Mouse (Mus musculus): Measurements from ENCODE around the gene Hnrnpa2b1. TPM values are rescaled to one million over a fixed set of nuclear protein-coding genes. Genes with fewer than 3 reads are reported as not detected.

Gene Hnrnpa2b1
- total and polyA plus RNA-seq, 2 experiments from 2014 or later = 199 to 746 TPM

GRCm38 (mm10) chr6:51456198-51456597, 13.5 kb downstream of the Hnrnpa2b1 start:
- no peak overlapping the region for H3K4me2 ChIP-seq (ENCODE audit: low read depth, low read length, poor library complexity, severe bottlenecking)
- H3K9me3 ChIP-seq (ENCODE audit: low read length) = no peaks in the 10 kb centered on the region
- 73% methylated on average over 1 of the region's 1 CpGs for WGBS
- H3K4me3 ChIP-seq (ENCODE audit: low read depth, low read length) = no peak overlapping the region
- no peak overlapping the region for H3K27ac ChIP-seq (ENCODE audit: low read depth, low read length)
- TF ChIP-seq CTCF (IDR thresholded peaks at IDR 0.05) = no peak
- H3K36me3 ChIP-seq (ENCODE audit: insufficient read depth, low read length) = peaks cover 15% of the 10 kb centered on the region
- H3K4me1 ChIP-seq (ENCODE audit: insufficient read depth, low read length) = no peaks in the 10 kb centered on the region
- DNase-seq (ENCODE audit: low spot score) (no peak), ATAC-seq (ENCODE audit: low FRiP score) (no peak)
- no peak overlapping the region for H3K9ac ChIP-seq (replicated peaks; ENCODE audit: low read length, poor library complexity, severe bottlenecking)
- no peaks in the 10 kb centered on the region for H3K27me3 ChIP-seq (ENCODE audit: insufficient read depth, low read length)

GRCm38 (mm10) chr6:51454949-51455348, 14.7 kb downstream of the Hnrnpa2b1 start:
- ATAC-seq (ENCODE audit: low FRiP score) (no peak), DNase-seq (ENCODE audit: low spot score) (no peak)
- no peaks in the 10 kb centered on the region for H3K4me1 ChIP-seq (ENCODE audit: insufficient read depth, low read length)
- TF ChIP-seq CTCF (IDR thresholded peaks at IDR 0.05) = no peak
- no peak overlapping the region for H3K4me2 ChIP-seq (ENCODE audit: low read depth, low read length, poor library complexity, severe bottlenecking)
- H3K9ac ChIP-seq (replicated peaks; ENCODE audit: low read length, poor library complexity, severe bottlenecking) = no peak overlapping the region
- no peak overlapping the region for H3K27ac ChIP-seq (ENCODE audit: low read depth, low read length)
- no peak overlapping the region for H3K4me3 ChIP-seq (ENCODE audit: low read depth, low read length)
- no peaks in the 10 kb centered on the region for H3K9me3 ChIP-seq (ENCODE audit: low read length)
- peaks cover 6% of the 10 kb centered on the region; the same call in 1 of the 2 replicates for H3K36me3 ChIP-seq (ENCODE audit: insufficient read depth, low read length)
- H3K27me3 ChIP-seq (ENCODE audit: insufficient read depth, low read length) = no peaks in the 10 kb centered on the region
- 65% methylated on average over 3 of the region's 3 CpGs for WGBS

GRCm38 (mm10) chr6:51452927-51453503, 16.7 kb downstream of the Hnrnpa2b1 start:
- TF ChIP-seq CTCF (IDR thresholded peaks at IDR 0.05) = no peak
- Histone ChIP-seq H3K4me3 (ENCODE audit: low read depth, low read length) (no peak overlapping the region), H3K4me1 (ENCODE audit: insufficient read depth, low read length) (no peaks in the 10 kb centered on the region), H3K9me3 (ENCODE audit: low read length) (no peaks in the 10 kb centered on the region), H3K27me3 (ENCODE audit: insufficient read depth, low read length) (no peaks in the 10 kb centered on the region), H3K4me2 (ENCODE audit: low read depth, low read length, poor library complexity, severe bottlenecking) (no peak overlapping the region), H3K9ac (replicated peaks; ENCODE audit: low read length, poor library complexity, severe bottlenecking) (no peak overlapping the region), H3K36me3 (ENCODE audit: insufficient read depth, low read length) (no peaks in the 10 kb centered on the region), H3K27ac (ENCODE audit: low read depth, low read length) (no peak overlapping the region)
- DNase-seq (ENCODE audit: low spot score) = no peak
- WGBS = 72% methylated on average over 7 of the region's 7 CpGs
- ATAC-seq (ENCODE audit: low FRiP score) = no peak

GRCm38 (mm10) chr6:51442191-51442835, 27.4 kb downstream of the Hnrnpa2b1 start:
- no peak overlapping the region for H3K4me3 ChIP-seq (ENCODE audit: low read depth, low read length)
- H3K36me3 ChIP-seq (ENCODE audit: insufficient read depth, low read length) = no peaks in the 10 kb centered on the region
- ATAC-seq (ENCODE audit: low FRiP score) (no peak), DNase-seq (ENCODE audit: low spot score) (no peak)
- H3K4me2 ChIP-seq (ENCODE audit: low read depth, low read length, poor library complexity, severe bottlenecking) = no peak overlapping the region
- H3K27ac ChIP-seq (ENCODE audit: low read depth, low read length) = no peak overlapping the region
- 0 out of 2 replicates have a peak, but pooled peaks have one; percentile 5 for TF ChIP-seq CTCF (IDR thresholded peaks at IDR 0.05)
- no peaks in the 10 kb centered on the region for H3K9me3 ChIP-seq (ENCODE audit: low read length)
- no peaks in the 10 kb centered on the region for H3K27me3 ChIP-seq (ENCODE audit: insufficient read depth, low read length)
- 64% methylated on average over 9 of the region's 9 CpGs for WGBS
- no peaks in the 10 kb centered on the region for H3K4me1 ChIP-seq (ENCODE audit: insufficient read depth, low read length)
- no peak overlapping the region for H3K9ac ChIP-seq (replicated peaks; ENCODE audit: low read length, poor library complexity, severe bottlenecking)

- Histone ChIP-seq H3K4me2 (ENCODE audit: low read depth, low read length, poor library complexity, severe bottlenecking) (no peak overlapping the region), H3K4me1 (ENCODE audit: insufficient read depth, low read length) (0 out of 2 replicates have a peak, but pooled peaks cover 4% of the 10 kb centered on the region), H3K36me3 (ENCODE audit: insufficient read depth, low read length) (no peaks in the 10 kb centered on the region), H3K9me3 (ENCODE audit: low read length) (no peaks in the 10 kb centered on the region), H3K4me3 (ENCODE audit: low read depth, low read length) (no peak overlapping the region), H3K9ac (replicated peaks; ENCODE audit: low read length, poor library complexity, severe bottlenecking) (no peak overlapping the region), H3K27me3 (ENCODE audit: insufficient read depth, low read length) (no peaks in the 10 kb centered on the region), H3K27ac (ENCODE audit: low read depth, low read length) (no peak overlapping the region)
- ATAC-seq (ENCODE audit: low FRiP score) (no peak), DNase-seq (ENCODE audit: low spot score) (no peak)
- TF ChIP-seq CTCF (IDR thresholded peaks at IDR 0.05) = no peak
- WGBS = 81% methylated on average over 9 of the region's 9 CpGs
Observed at GRCm38 (mm10) chr6:51438826-51439330, 30.8 kb downstream of the Hnrnpa2b1 start.

- DNase-seq (ENCODE audit: low spot score) = no peak
- Histone ChIP-seq H3K36me3 (ENCODE audit: insufficient read depth, low read length) (no peaks in the 10 kb centered on the region), H3K27ac (ENCODE audit: low read depth, low read length) (no peak overlapping the region), H3K9me3 (ENCODE audit: low read length) (no peaks in the 10 kb centered on the region), H3K4me1 (ENCODE audit: insufficient read depth, low read length) (0 out of 2 replicates have a peak, but pooled peaks cover 4% of the 10 kb centered on the region), H3K4me3 (ENCODE audit: low read depth, low read length) (no peak overlapping the region), H3K27me3 (ENCODE audit: insufficient read depth, low read length) (no peaks in the 10 kb centered on the region), H3K4me2 (ENCODE audit: low read depth, low read length, poor library complexity, severe bottlenecking) (no peak overlapping the region), H3K9ac (replicated peaks; ENCODE audit: low read length, poor library complexity, severe bottlenecking) (no peak overlapping the region)
- 78% methylated on average over 4 of the region's 4 CpGs for WGBS
- no peak for TF ChIP-seq CTCF (IDR thresholded peaks at IDR 0.05)
- no peak for ATAC-seq (ENCODE audit: low FRiP score)
Observed at GRCm38 (mm10) chr6:51437665-51438064, 32.0 kb downstream of the Hnrnpa2b1 start.

All from midbrain, postnatal 0 days (tissue).